Mouse (Mus musculus) liver, postnatal 0 days (tissue): ENCODE measurements around the gene Taok3.

Experiments
- CTCF ChIP-seq: sonication (generic); IDR thresholded peaks from 2 replicates; pipeline ENCODE4 v1.5.1; 2016; ENCODE audit warnings: antibody characterized with exemption, low read depth
- EP300 ChIP-seq: IDR thresholded peaks from 2 replicates; pipeline ENCODE4 v1.6.1; 2016; ENCODE audit warnings: antibody characterized with exemption, low read depth, mild to moderate bottlenecking

DNA sequence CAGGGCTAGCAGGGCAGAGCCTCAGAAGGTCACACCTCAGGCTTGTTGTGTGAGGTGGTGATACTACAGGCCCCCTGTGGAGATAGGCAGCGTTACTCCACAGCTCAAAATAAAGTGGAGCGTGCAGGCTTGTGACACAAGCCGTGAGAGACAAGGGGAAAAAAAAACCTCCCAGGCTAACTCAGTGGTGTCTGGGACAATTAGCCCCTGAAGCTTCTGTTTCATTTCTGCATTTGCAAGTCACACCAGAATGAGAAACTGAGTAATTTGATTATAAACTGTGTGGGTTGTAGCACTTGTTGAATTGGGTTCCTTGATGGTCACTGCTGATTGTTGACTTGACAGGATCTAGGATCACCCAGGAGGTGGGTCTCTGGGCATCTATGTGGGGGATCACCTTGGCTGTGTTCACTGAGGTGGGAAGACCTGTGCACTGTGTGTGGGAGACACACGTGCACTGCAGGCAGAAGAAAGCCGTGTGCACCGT lies 39.9 kb downstream of the Taok3 start:
- no peak for TF ChIP-seq CTCF
- no peak for TF ChIP-seq EP300
